Mouse (Mus musculus) testis, adult 2 months (tissue): ENCODE measurements around the gene Tex14. TPM values are rescaled to one million over a fixed set of nuclear protein-coding genes. Genes with fewer than 3 reads are reported as not detected.

ENCODE experiments used
- H3K27ac ChIP-seq: fragments of 200-500 bp; 2 replicates; pipeline ENCODE4 v1.5.1; 2012; ENCODE audit warnings: low read depth, low read length; ENCODE audit not compliant: control insufficient read depth, insufficient read depth
- H3K27me3 ChIP-seq: fragments of 200-500 bp; 2 replicates; pipeline ENCODE4 v1.6.1; 2012; ENCODE audit warnings: mild to moderate bottlenecking, low read length, moderate library complexity; ENCODE audit not compliant: control insufficient read depth, insufficient read depth
- H3K36me3 ChIP-seq: fragments of 200-500 bp; 2 replicates; pipeline ENCODE4 v1.6.1; 2012; ENCODE audit warnings: mild to moderate bottlenecking, low read length; ENCODE audit not compliant: control insufficient read depth, insufficient read depth
- H3K4me1 ChIP-seq: fragments of 200-500 bp; 2 replicates; pipeline ENCODE4 v1.6.1; 2012; ENCODE audit warnings: low read length; ENCODE audit not compliant: control insufficient read depth, insufficient read depth
- H3K4me3 ChIP-seq: fragments of 200-500 bp; 2 replicates; pipeline ENCODE4 v1.5.1; 2012; ENCODE audit warnings: low read depth, mild to moderate bottlenecking, low read length, moderate library complexity, mixed read lengths; ENCODE audit not compliant: control insufficient read depth
- CTCF ChIP-seq: fragments of 200-500 bp; IDR thresholded peaks from 2 replicates; pipeline ENCODE4 v1.5.1; 2012; ENCODE audit warnings: low read depth, mild to moderate bottlenecking, inconsistent platforms, low read length, moderate library complexity; ENCODE audit not compliant: control insufficient read depth, insufficient read depth, insufficient replicate concordance
- POLR2A ChIP-seq: fragments of 200-500 bp; IDR thresholded peaks from 2 replicates; pipeline ENCODE4 v1.6.1; 2012; ENCODE audit warnings: low read depth, mild to moderate bottlenecking, inconsistent platforms, low read length, moderate library complexity; ENCODE audit not compliant: control insufficient read depth
- polyA plus RNA-seq: library from polyadenylated mRNA; depleted of rRNA; stranded (reverse); fragments of >200 nt; gene quantifications from 2 replicates; pipeline ENCODE4 v1.2.3, GENCODE M21; 2012

Tex14 gene
- polyA plus RNA-seq, 1 experiment: 28.4 TPM

DNA sequence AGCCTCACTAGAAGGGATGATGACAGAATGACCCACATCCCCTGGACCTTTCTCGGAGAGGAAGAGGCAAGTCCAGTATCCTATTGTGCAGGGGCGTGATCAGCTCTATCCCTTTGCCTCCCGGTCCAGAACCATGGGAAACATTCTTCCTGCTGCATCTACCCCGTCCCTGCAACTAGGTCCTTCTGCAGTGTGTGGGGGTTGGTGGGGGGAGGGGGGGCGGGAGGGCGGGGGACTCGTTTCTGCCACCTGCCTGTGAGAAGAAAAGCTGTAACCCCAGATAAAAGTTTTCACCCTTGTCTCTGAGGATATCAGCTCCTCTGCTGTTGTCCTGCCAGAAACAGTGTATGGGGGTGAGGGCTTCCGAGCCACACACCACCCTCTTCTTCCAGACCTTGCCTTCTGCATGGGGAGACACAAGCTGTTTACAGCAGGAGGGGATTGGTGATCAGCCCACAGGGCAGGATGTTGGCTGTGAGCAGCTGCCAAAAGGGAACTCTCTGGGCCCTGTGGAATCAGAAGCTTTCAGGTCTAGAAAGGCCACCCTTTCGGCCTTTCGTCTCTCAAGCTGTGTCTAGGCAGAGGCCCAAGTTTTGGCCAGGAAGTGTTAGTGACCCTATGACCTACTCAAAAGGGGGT, 174.2 kb downstream of the Tex14 start:
- no peaks in the 10 kb centered on the region for H3K36me3 ChIP-seq
- peaks cover 2% of the 10 kb centered on the region for H3K4me1 ChIP-seq
- no peaks in the 10 kb centered on the region for H3K27me3 ChIP-seq
- no peak overlapping the region for H3K27ac ChIP-seq
- peak overlapping the region; percentile 67 for H3K4me3 ChIP-seq
- no peak for TF ChIP-seq POLR2A
- TF ChIP-seq CTCF: no peak

DNA sequence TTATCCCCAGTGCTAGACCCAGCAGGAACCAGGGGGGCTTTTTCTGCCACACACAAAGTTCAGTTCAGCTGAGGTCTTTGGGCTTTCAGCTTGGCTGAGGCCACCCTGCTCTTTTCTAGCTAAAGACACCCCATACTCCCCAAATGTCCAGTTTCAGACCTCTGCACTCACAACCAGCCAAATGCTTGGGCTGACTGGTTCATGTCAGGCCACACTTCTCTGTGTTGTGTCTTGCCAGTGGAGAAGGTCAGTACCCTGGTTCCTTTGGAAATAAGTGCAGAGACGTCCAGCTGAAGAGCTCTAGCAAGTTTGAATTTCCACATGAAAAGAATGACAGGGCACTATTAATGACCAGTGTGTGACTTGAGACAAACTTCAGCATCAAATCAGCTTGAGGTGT, 174.8 kb downstream of the Tex14 start:
- TF ChIP-seq CTCF (no peak), POLR2A (no peak)
- Histone ChIP-seq H3K4me3 (no peak overlapping the region), H3K27ac (no peak overlapping the region), H3K27me3 (no peaks in the 10 kb centered on the region), H3K4me1 (peaks cover 2% of the 10 kb centered on the region), H3K36me3 (no peaks in the 10 kb centered on the region)

DNA sequence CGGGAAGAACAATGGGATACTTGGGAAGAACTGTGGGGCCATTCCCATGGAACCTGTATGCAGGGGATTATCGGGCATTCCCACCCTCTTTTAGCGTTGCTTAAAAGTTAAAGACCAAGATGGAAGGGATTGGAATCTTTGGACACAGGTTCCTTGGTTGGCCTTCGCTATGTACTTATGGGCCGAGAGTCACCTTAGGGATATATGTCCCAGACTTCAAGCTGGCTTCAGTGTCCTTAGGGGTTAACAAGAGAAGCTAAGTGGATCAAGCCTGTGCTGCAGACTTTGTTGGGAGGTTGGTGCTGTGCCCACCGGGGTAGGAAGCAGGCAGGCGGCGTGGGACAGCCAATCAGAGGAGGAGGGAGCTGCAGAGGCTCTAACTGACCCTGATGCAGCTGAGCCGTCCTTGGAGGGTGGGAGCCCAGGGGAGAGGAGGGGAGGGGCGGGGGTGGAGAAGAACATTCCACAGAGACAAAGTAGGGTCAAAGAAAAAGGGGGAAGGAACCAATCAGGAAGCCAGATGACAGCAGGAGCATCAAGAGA, 175.7 kb downstream of the Tex14 start:
- no peaks in the 10 kb centered on the region for H3K36me3 ChIP-seq
- H3K27me3 ChIP-seq: no peaks in the 10 kb centered on the region
- TF ChIP-seq POLR2A: no peak
- no peak overlapping the region for H3K27ac ChIP-seq
- H3K4me1 ChIP-seq: peaks cover 2% of the 10 kb centered on the region
- no peak overlapping the region for H3K4me3 ChIP-seq

DNA sequence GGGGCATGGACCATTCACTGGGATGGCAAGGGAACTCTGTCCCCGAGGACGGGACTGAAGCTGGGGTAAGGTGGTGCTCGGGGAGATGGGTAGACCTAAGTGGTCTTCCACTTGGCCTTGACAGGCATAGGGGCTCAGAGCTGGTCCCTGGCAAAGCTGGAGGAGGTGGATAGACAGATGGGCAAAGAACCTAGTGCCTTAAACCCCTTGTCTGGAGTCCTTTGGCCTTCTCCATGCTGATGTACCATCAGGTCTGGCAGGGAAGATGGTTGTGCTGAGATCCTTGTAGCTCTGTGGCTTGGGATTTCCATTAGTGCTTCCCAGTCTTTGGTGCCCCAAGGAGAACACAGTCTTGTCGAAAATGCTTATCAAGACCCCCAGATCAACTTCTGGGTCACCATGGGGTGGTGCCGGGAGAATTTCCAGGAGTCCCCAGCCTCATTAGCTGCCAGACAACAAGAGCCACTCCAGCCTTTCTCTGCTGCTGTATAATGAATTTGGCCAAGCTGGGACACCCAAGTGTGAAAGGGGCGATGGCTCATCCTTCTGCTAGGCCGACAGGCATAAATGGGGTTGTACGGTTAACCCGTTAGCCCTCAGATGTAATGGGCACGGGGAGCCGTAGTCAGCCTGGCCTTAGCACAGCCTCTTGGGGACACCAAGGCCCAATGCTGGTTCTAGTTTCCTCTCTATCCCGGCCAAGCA, 176.4 kb downstream of the Tex14 start:
- TF ChIP-seq CTCF: no peak
- TF ChIP-seq POLR2A: no peak
- H3K4me1 ChIP-seq: peaks cover 2% of the 10 kb centered on the region

DNA sequence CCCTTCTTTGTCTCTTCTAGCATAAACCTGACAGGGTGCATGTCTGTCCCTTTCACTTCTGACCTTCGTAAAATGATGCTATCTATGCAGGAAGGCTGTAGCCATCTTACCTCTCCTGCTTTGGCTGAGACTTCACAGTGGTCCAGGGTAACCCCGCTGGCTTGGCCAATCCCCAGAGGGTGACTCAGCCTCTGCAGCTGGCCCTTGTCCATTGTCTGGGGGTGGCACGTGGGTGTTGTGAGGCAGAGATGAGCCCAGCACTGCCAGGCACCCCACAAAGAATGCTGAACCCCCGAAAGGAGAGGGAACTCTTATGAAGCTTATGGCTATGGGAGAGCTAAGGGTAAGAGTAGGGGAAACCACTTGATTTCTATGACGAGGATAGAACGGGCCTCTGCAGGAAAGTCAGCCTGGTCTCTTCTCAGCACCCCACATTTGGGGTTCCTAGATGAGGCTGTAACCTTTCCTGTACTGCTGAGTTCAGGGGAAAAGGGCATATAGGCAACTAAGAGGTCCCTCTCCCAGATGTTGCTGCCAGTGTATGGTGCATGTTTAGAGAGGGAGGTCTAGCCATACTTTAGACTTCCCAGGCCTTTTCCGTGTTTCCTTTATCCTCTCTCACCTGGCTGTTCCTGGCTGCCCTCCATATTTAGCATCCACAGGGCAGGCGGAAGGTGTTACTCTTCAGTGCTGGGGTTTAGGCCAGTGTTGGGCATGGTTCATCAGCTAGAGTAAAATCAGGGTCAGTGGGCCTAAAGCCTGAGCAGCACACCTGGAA, 177.3 kb downstream of the Tex14 start:
- Histone ChIP-seq H3K27me3 (no peaks in the 10 kb centered on the region), H3K36me3 (no peaks in the 10 kb centered on the region), H3K27ac (no peak overlapping the region), H3K4me3 (no peak overlapping the region), H3K4me1 (peaks cover 2% of the 10 kb centered on the region)
- no peak for TF ChIP-seq CTCF
- no peak for TF ChIP-seq POLR2A

More for the DNA sequence above, 176.4 kb downstream of the Tex14 start:
- H3K27ac ChIP-seq: no peak overlapping the region
- H3K27me3 ChIP-seq: no peaks in the 10 kb centered on the region
- no peak overlapping the region for H3K4me3 ChIP-seq
- H3K36me3 ChIP-seq: no peaks in the 10 kb centered on the region

DNA sequence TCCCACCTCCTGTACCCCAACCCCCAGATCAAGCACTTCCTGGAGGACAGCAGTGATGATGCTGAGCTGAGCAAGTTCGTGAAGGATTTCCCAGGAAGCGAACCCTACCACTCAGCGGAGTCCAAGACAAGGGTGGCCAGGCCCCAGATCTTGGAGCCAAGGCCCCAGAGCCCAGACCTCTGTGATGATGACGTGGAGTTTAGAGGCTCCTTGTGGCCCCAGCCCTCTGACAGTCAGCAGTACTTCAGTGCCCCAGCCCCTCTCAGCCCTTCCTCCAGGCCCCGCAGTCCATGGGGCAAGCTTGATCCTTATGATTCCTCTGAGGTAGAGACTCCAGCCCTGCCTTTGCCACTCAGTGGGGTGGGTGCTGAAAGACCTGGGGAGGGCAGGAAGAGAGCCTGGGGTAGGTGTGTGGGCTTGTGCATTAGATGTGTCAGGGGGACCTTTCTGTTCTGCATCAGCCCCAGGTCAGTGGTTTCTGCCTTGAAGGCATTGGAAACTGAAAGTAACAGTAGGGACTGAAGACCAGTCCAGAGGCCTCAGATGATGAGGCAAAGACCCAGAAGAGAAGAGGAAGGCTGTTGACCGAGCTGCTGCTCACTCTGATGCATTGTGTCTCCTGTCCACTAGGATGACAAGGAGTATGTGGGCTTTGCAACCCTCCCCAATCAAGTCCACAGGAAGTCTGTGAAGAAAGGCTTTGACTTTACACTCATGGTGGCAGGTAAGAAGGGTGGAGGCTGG, 178.6 kb downstream of the Tex14 start:
- H3K36me3 ChIP-seq: no peaks in the 10 kb centered on the region
- H3K27ac ChIP-seq: no peak overlapping the region
- H3K4me3 ChIP-seq: no peak overlapping the region
- H3K4me1 ChIP-seq: peaks cover 2% of the 10 kb centered on the region; the same call in 1 of the 2 replicates
- H3K27me3 ChIP-seq: no peaks in the 10 kb centered on the region
- TF ChIP-seq POLR2A (no peak), CTCF (no peak)
